Mouse (Mus musculus): ENCODE data around the gene Pnmal2. TPM values are rescaled to one million over a fixed set of nuclear protein-coding genes. Genes with fewer than 3 reads are reported as not detected.
"Not testable (repeated sequence)": the region's sequence is repeated elsewhere in the genome, so short reads cannot be mapped to it uniquely, and the experiment has no call there.

Gene Pnmal2
- polyA plus RNA-seq, 3 experiments from 2014 or later: not detected

- no peak for ATAC-seq
Observed at GRCm38 (mm10) chr7:16946441-16947348, 2.2 kb downstream of the Pnmal2 start.

- ATAC-seq: no peak
Observed at GRCm38 (mm10) chr7:16947349-16947895, 2.9 kb downstream of the Pnmal2 start.

- no peak for ATAC-seq
Observed at GRCm38 (mm10) chr7:16947959-16948361, 3.5 kb downstream of the Pnmal2 start.

- no peak for ATAC-seq
Observed at GRCm38 (mm10) chr7:16948923-16949458, 4.5 kb downstream of the Pnmal2 start.

- peak; percentile 69 for ATAC-seq
Observed at GRCm38 (mm10) chr7:16949908-16950841, 5.7 kb downstream of the Pnmal2 start.

GRCm38 (mm10) chr7:16950861-16951635 is 6.6 kb downstream of the Pnmal2 start:
- peak; percentile 91 for ATAC-seq

GRCm38 (mm10) chr7:16953776-16954175 is 9.3 kb downstream of the Pnmal2 start:
- not testable (repeated sequence) for ATAC-seq

- ATAC-seq: no peak
Observed at GRCm38 (mm10) chr7:16955712-16956111, 11.2 kb downstream of the Pnmal2 start.

GRCm38 (mm10) chr7:16956410-16957265 is 12.2 kb downstream of the Pnmal2 start:
- ATAC-seq: no peak

GRCm38 (mm10) chr7:16959539-16960187 is 15.2 kb downstream of the Pnmal2 start, which contains the start of gene Pnmal1:
Gene Pnmal1 (plus strand): TSS chr7:16959679.
- ATAC-seq: no peak

- ATAC-seq: no peak
Observed at GRCm38 (mm10) chr7:16961678-16962077, 17.2 kb downstream of the Pnmal2 start.

GRCm38 (mm10) chr7:16968414-16968813 is 23.9 kb downstream of the Pnmal2 start:
- ATAC-seq: no peak

GRCm38 (mm10) chr7:16971160-16971559 is 26.7 kb downstream of the Pnmal2 start:
- no peak for ATAC-seq

- ATAC-seq: no peak
Observed at GRCm38 (mm10) chr7:16974018-16974417, 29.5 kb downstream of the Pnmal2 start.

GRCm38 (mm10) chr7:16976298-16976697 is 31.8 kb downstream of the Pnmal2 start:
- no peak for ATAC-seq

- no peak for ATAC-seq
Observed at GRCm38 (mm10) chr7:16978173-16978572, 33.7 kb downstream of the Pnmal2 start.

GRCm38 (mm10) chr7:16978593-16978992 is 34.1 kb downstream of the Pnmal2 start:
- ATAC-seq: no peak

- peak; percentile 32 for ATAC-seq
Observed at GRCm38 (mm10) chr7:16980348-16980747, 35.9 kb downstream of the Pnmal2 start.

GRCm38 (mm10) chr7:16982859-16983568 is 38.5 kb downstream of the Pnmal2 start, which contains the start of gene Gm42372:
Gene Gm42372 (plus strand): TSS chr7:16983086.
- ATAC-seq: peak; percentile 97

All from inflammation-experienced regulatory T-cells, adult 6 months (primary cell).